Mouse (Mus musculus) kidney, postnatal 0 days (tissue): ENCODE measurements around the gene Lrrc45. TPM values are rescaled to one million over a fixed set of nuclear protein-coding genes. Genes with fewer than 3 reads are reported as not detected.

Source experiments
- ATAC-seq: fragments of 200-750 bp; cut with Nextera tagmentation; replicated peaks from 2 replicates; pipeline ENCODE4 v1.8.0; 2017; ENCODE audit warnings: low read depth, moderate number of reproducible peaks, moderate TSS enrichment, moderate library complexity; ENCODE audit not compliant: low FRiP score
- DNase-seq: peaks from one replicate; pipeline ENCODE4 v3.0.0-alpha.2; 2016; ENCODE audit warnings: low spot score
- H3K27ac ChIP-seq: fragments of 300-500 bp; sonication (generic); 2 replicates; pipeline ENCODE4 v1.5.1; 2014; ENCODE audit warnings: mild to moderate bottlenecking
- H3K27me3 ChIP-seq: fragments of 300-500 bp; sonication (generic); 2 replicates; pipeline ENCODE4 v1.6.1; 2014; ENCODE audit warnings: low read length, mixed read lengths; ENCODE audit not compliant: insufficient read depth
- H3K36me3 ChIP-seq: fragments of 300-500 bp; sonication (generic); 2 replicates; pipeline ENCODE4 v1.6.1; 2014; ENCODE audit warnings: low read length, mixed read lengths; ENCODE audit not compliant: insufficient read depth
- H3K4me1 ChIP-seq: fragments of 300-500 bp; sonication (generic); replicated peaks from 2 replicates; pipeline ENCODE4 v1.6.1; 2014; ENCODE audit warnings: antibody characterized with exemption, low read length, mixed read lengths; ENCODE audit not compliant: insufficient read depth
- H3K4me2 ChIP-seq: fragments of 300-500 bp; sonication (generic); 2 replicates; pipeline ENCODE4 v1.6.1; 2014; ENCODE audit warnings: mild to moderate bottlenecking, low read length, moderate library complexity, mixed read lengths
- H3K4me3 ChIP-seq: fragments of 300-500 bp; sonication (generic); replicated peaks from 2 replicates; pipeline ENCODE4 v1.5.1; 2014; ENCODE audit warnings: low read depth, low read length
- H3K9ac ChIP-seq: fragments of 300-500 bp; sonication (generic); 2 replicates; pipeline ENCODE4 v1.6.1; 2014; ENCODE audit warnings: low read depth, low read length
- H3K9me3 ChIP-seq: fragments of 300-500 bp; sonication (generic); replicated peaks from 2 replicates; pipeline ENCODE4 v1.6.1; 2016; ENCODE audit warnings: low read length, inconsistent platforms, mixed read lengths
- CTCF ChIP-seq: IDR thresholded peaks from 2 replicates; pipeline ENCODE4 v1.5.1; 2016; ENCODE audit warnings: antibody characterized with exemption, low read depth, mild to moderate bottlenecking, moderate library complexity
- WGBS: fragments of 180-500 bp; shearing (Covaris S2); extraction: QIAGEN DNeasy Blood & Tissue Kit; methylation state at CpG from one replicate; pipeline ENCODE4 v1.1.7; 2014; 5-methylcytosine and 5-hydroxymethylcytosine counted together
- polyA plus RNA-seq: library from polyadenylated mRNA; unstranded; fragments of >200 nt; fragmentation: Nextera tagmentation; extraction: Ambion mirVana; gene quantifications from 2 replicates; pipeline ENCODE4 v1.2.1, GENCODE M21; 2015

Gene Lrrc45
- polyA plus RNA-seq, 1 experiment from 2014 or later, result 31.3 TPM

- no peaks in the 10 kb centered on the region for H3K27me3 ChIP-seq
- 84% methylated on average over 11 of the region's 11 CpGs for WGBS
- no peak overlapping the region for H3K4me3 ChIP-seq
- ATAC-seq (no peak), DNase-seq (no peak)
- H3K27ac ChIP-seq, result no peak overlapping the region
- no peak overlapping the region for H3K9ac ChIP-seq
- no peak for TF ChIP-seq CTCF
- H3K4me1 ChIP-seq, result peaks cover 24% of the 10 kb centered on the region; the same call in 1 of the 2 replicates
- H3K36me3 ChIP-seq, result peaks cover 5% of the 10 kb centered on the region; the same call in 1 of the 2 replicates
- no peaks in the 10 kb centered on the region for H3K9me3 ChIP-seq
- no peak overlapping the region for H3K4me2 ChIP-seq
Measured at GRCm38 (mm10) chr11:120722761-120723382, 9.1 kb downstream of the Lrrc45 start.

GRCm38 (mm10) chr11:120723509-120723908, 9.8 kb downstream of the Lrrc45 start:
- Histone ChIP-seq H3K36me3 (peaks cover 5% of the 10 kb centered on the region; the same call in 1 of the 2 replicates), H3K4me1 (peaks cover 24% of the 10 kb centered on the region; the same call in 1 of the 2 replicates), H3K4me3 (no peak overlapping the region), H3K9ac (no peak overlapping the region), H3K27ac (no peak overlapping the region), H3K9me3 (no peaks in the 10 kb centered on the region), H3K27me3 (no peaks in the 10 kb centered on the region), H3K4me2 (no peak overlapping the region)
- 90% methylated on average over 7 of the region's 7 CpGs for WGBS
- TF ChIP-seq CTCF, result no peak
- no peak for ATAC-seq
- no peak for DNase-seq

- Histone ChIP-seq H3K36me3 (peaks cover 3% of the 10 kb centered on the region; the same call in 1 of the 2 replicates), H3K4me3 (peak overlapping the region; percentile 54), H3K27me3 (no peaks in the 10 kb centered on the region), H3K9me3 (no peaks in the 10 kb centered on the region), H3K4me1 (peaks cover 16% of the 10 kb centered on the region; the same call in 1 of the 2 replicates), H3K27ac (peak overlapping the region; percentile 78), H3K9ac (peak overlapping the region; percentile 54), H3K4me2 (peak overlapping the region; percentile 85)
- ATAC-seq (peak; percentile 44), DNase-seq (no peak)
- 18% methylated on average over 33 of the region's 36 CpGs for whole genome bisulfite sequencing
- peak; percentile 9; the same call in 1 of the 2 replicates for TF ChIP-seq CTCF
Measured at GRCm38 (mm10) chr11:120726243-120727168, 12.8 kb downstream of the Lrrc45 start.

GRCm38 (mm10) chr11:120727169-120727527, 13.4 kb downstream of the Lrrc45 start, which contains the start of gene Dcxr:
TSS of gene Dcxr (minus strand) at chr11:120727281.
- peak; percentile 88 for ATAC-seq
- WGBS, result 0% methylated on average over 14 of the region's 14 CpGs
- peak within 1 kb of the TSS; percentile 78 for H3K27ac ChIP-seq

GRCm38 (mm10) chr11:120727564-120727963, 13.8 kb downstream of the Lrrc45 start:
- Histone ChIP-seq H3K4me2 (no peak overlapping the region), H3K4me1 (peaks cover 8% of the 10 kb centered on the region; the same call in 1 of the 2 replicates), H3K9ac (no peak overlapping the region), H3K4me3 (no peak overlapping the region), H3K9me3 (no peaks in the 10 kb centered on the region), H3K27ac (no peak overlapping the region), H3K27me3 (no peaks in the 10 kb centered on the region), H3K36me3 (peaks cover 3% of the 10 kb centered on the region; the same call in 1 of the 2 replicates)
- no peak for TF ChIP-seq CTCF
- 58% methylated on average over 12 of the region's 12 CpGs for WGBS
- no peak for DNase-seq
- ATAC-seq, result no peak

More at GRCm38 (mm10) chr11:120727169-120727527, 13.4 kb downstream of the Lrrc45 start, which contains the start of gene Dcxr:
- H3K9ac ChIP-seq, result peak within 1 kb of the TSS; percentile 54
- peak within 1 kb of the TSS; percentile 54 for H3K4me3 ChIP-seq
- DNase-seq, result peak; percentile 98
- peak within 1 kb of the TSS; percentile 85 for H3K4me2 ChIP-seq
- peak; percentile 68 for TF ChIP-seq CTCF
- no peaks in the 10 kb centered on the region for H3K27me3 ChIP-seq
- peaks cover 10% of the 10 kb centered on the region; the same call in 1 of the 2 replicates for H3K4me1 ChIP-seq
- peaks cover 3% of the 10 kb centered on the region; the same call in 1 of the 2 replicates for H3K36me3 ChIP-seq
- H3K9me3 ChIP-seq, result no peaks in the 10 kb centered on the region
